Mouse (Mus musculus) left cerebral cortex, adult 2 months (tissue): ENCODE measurements around the gene Acot7. TPM values are rescaled to one million over a fixed set of nuclear protein-coding genes. Genes with fewer than 3 reads are reported as not detected.

ENCODE experiments used
- DNase-seq, 2 experiments: peaks; one replicate each; pipeline ENCODE4 v3.0.0; 2021 to 2022; ENCODE audit warnings: low spot score in 2 of 2, mixed read lengths in 1 of 2; ENCODE audit errors: extremely low spot score in 1 of 2
- H3K27ac ChIP-seq: fragments of 200-600 bp; 2 replicates; pipeline ENCODE4 v1.8.1; 2022
- H3K4me3 ChIP-seq: fragments of 200-600 bp; 2 replicates; pipeline ENCODE4 v1.8.1; 2022
- CTCF ChIP-seq: fragments of 200-600 bp; IDR thresholded peaks from 2 replicates; pipeline ENCODE4 v1.8.1; 2022; ENCODE audit warnings: antibody characterized with exemption, mild to moderate bottlenecking, moderate library complexity
- intact Hi-C: fragments of 180-260 bp; cut with DNase I; formaldehyde crosslinking; loops from one replicate; pipeline ENCODE4 v1.15.1; 2025
- total RNA-seq, 2 experiments: library from RNA; stranded (reverse); gene quantifications; 2 replicates each; pipeline ENCODE4 v1.2.3; 2021

The Acot7 gene
- total RNA-seq, 2 experiments from 2014 or later: 300 to 307 TPM

DNA sequence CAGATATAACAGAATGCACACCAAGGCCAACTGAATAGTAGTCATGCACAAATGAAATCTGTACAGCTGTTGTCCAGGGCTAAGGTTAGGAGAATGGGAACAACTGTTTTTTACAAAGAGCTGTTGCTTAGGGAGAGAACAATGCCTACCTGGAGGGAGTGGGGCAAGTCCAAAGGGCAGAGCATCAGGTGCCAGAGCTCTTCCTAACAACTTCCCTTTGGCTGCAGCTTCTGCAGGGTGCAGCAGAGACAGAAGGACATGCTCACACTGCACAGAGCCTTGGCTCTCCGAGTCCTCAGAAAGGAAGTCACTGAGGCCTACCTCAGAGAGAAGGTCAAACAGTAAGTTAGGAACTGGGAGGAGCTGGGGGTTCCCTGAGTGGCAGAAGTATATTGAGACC, 21.7 kb downstream of the Acot7 start:
- no peak for TF ChIP-seq CTCF
- no peak overlapping the region for H3K4me3 ChIP-seq
- DNase-seq: no peak
- intact Hi-C loops: no loop called here
- H3K27ac ChIP-seq: no peak overlapping the region

DNA sequence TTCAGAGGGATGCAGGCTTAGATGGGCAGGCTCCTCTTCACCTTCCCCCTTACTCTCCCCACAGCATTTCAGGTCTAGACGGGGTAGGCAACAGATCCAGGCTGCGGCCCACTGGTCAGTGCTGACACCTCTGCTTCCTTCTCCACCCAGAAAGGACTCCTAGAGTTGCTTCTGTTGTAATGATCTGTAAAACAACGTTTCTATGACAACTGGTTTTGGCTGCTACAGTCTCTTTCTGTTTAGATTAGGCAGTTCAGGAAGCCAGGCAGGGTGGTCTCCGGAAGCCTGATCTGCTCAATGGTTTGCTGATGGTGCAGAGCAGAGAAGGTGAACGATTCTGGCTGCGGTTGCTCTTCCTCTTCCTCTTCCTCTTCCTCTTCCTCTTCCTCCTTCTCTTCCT, 23.6 kb downstream of the Acot7 start:
- Histone ChIP-seq H3K4me3 (no peak overlapping the region), H3K27ac (peak overlapping the region; percentile 83)
- no peak for TF ChIP-seq CTCF
- intact Hi-C loops: no loop called here
- DNase-seq: no peak

DNA sequence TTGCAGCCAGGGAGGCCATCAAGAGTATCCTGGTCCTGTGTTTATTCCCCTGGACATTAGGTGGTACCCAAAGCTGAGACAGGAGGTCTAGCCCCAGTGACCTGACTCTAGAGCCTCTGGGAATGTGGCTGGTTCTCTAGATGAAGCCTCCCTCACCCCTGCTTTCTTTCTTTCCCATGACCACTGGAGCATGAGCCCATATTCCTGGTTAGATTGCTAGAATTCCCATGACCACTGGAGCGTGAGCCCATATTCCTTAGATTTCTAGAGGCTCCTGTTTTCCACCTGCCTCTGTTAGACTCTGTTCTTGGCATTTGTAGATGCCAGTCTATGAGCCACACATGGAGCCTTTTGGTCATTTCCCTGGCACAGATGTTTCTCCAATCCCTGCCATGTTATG, 24.5 kb downstream of the Acot7 start:
- Histone ChIP-seq H3K27ac (peak overlapping the region; percentile 83), H3K4me3 (no peak overlapping the region)
- no peak for TF ChIP-seq CTCF

DNA sequence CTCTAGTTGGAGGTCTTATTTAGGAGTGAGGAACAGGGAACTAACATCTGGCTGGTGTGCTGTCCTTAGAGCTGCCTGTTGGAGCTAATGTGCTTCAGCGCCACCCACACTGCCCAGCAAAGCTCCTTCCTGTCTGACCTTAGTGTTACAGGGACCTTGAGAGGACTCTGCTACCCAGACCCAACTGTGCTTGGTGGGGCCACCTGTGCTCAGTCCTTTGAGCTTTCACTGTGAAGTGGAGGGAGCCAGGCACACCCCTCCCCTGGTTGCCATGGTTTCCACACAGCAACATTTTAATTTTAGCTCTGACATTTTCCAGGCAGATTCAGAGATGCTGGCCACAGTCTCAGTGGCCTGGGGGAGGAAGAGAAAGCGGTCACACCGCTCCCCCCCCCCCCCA, 25.0 kb downstream of the Acot7 start:
- peak; percentile 59 to 60 for DNase-seq

More for the DNA sequence above, 24.5 kb downstream of the Acot7 start:
- DNase-seq: no peak
- intact Hi-C loops: no loop called here

DNA sequence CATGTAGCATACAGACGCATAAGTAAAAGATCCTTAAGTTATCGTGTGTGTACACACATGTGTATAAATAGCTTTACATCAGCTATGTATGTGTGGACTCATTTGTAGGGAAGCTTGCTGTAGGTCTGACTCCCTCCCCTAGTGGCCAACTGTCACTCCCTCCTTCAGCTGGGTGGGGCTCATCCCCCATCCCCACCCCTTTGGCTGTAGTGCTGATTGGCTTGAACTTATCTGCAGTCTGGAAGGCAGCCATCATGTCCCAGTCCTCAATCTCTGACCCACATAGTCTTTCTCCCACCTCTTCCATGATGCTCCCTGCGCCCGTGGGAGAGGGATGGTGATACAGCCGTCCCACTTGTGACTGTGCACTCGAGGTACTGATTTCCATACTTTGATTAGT, 26.7 kb downstream of the Acot7 start:
- peak; percentile 16; the same call in 1 of the 2 replicates for TF ChIP-seq CTCF
- intact Hi-C loops: no loop called here
- H3K27ac ChIP-seq: 0 out of 2 replicates have a peak overlapping the region, but pooled peaks have one; percentile 3
- no peak for DNase-seq
- no peak overlapping the region for H3K4me3 ChIP-seq

More for the DNA sequence above, 25.0 kb downstream of the Acot7 start:
- no peak for TF ChIP-seq CTCF
- Histone ChIP-seq H3K27ac (peak overlapping the region; percentile 83), H3K4me3 (no peak overlapping the region)
- intact Hi-C loops: no loop called here

DNA sequence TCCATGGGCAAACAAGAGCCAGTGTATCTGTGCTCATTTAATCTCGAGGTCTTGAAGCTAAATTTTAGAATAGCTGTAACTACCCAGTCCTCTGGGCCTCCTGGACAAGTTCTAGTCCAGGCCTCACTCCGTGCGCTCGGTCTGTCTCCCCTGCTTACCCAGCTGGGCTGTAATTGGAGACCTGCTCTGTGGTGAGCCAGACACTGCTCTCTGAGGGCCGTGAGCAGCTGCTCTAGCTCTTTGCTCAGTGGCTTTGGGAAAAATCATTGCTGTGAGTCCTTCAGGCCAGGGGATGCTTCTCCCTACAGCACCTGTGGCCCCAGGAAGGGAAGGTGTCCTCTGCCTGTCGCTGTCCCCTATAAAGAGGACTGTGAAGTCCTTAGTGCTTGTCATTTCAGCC, 28.3 kb downstream of the Acot7 start:
- no peak for TF ChIP-seq CTCF
- intact Hi-C loops: no loop called here
- no peak overlapping the region for H3K27ac ChIP-seq
- DNase-seq: no peak
- H3K4me3 ChIP-seq: no peak overlapping the region

DNA sequence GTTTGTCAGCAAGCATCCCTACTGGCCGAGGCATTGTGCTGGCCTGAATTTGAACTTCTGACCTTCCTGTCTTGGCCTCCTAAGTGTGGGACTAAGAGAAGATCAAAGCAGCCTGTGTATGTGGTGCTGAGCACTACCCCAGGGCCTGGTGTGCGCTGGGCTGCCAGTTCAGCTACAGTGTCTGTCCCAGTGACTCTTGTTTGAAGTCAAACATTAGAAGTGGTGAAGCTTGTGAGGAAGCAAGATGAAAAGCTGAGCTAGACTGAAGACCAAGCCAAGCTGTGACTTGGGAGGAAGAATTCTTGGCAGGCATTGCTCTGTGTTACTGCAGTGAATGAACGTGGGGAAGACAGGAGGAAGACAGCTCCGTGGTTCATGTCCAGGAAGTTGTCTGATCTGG, 31.7 kb downstream of the Acot7 start:
- no peak overlapping the region for H3K4me3 ChIP-seq
- TF ChIP-seq CTCF: no peak
- intact Hi-C loops: no loop called here

DNA sequence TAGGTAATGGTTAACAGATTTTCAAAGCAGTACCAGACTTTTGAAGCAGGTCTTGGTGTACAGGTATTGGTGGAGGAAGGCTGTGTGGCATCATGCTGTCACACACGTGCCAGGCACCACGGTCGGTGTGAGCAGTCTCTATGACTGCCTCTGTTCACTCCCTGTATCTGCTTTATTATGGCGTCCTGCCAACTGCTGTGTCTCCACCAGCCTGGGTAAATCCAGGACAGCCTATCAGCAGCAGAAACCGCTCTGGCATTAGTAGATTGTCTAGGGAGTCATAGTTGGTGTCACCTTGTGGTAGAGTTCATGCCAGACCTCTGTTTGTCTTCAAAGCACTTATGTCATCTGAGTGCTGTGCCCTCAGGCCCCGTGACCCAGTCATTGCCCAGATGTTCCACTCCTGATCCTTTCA, 34.2 kb downstream of the Acot7 start:
- TF ChIP-seq CTCF: no peak
- intact Hi-C loops: loop anchor here (2.0 kb wide), 1 partner anchor 33 kb away; the partner anchor contains the start of gene Acot7
- H3K27ac ChIP-seq: peak overlapping the region; percentile 61; the same call in 1 of the 2 replicates
- no peak overlapping the region for H3K4me3 ChIP-seq
- no peak for DNase-seq

More for the DNA sequence above, 31.7 kb downstream of the Acot7 start:
- no peak overlapping the region for H3K27ac ChIP-seq
- DNase-seq: no peak

DNA sequence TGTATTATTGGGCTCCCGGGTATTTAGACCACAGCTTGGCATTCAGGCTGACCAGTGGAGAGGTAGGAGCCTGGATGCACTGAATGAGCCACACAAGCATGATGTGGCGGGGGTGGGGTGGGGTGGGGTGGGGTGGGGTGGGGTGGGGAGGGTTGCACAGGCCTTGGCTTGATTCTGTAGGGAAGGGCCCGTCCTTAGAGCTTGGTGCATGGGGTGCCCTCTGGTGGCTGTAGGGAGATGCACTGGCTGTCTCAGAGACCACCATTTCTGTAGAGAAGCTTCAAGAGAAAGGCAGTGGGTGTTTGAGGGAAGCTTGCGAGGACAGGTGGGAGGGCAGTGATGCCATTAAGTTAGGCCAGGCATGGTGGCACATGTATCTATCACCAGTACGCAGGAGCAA, 34.6 kb downstream of the Acot7 start:
- intact Hi-C loops: loop anchor here (2.0 kb wide), 1 partner anchor 34 kb away; the partner anchor contains the start of gene Acot7
- peak; percentile 66 for TF ChIP-seq CTCF

DNA sequence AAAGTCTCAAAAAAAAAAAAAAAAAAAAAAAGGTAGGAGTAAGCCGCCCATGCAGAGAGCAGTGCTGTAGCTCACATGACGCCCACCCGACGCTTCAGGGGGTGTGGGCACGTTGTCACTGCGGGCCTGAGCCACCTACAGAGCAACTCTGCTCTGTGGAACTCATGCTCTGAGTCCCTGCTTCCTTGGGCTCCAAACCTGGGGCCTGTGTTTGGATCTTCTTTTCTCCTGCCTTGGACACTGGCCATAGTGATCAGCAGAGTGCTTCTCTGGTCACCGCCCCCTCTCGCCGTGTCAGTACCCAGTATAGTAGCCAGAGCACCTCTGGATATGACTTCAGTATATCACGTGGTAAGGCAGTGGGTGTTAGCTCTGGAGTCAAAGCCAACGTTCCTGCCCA, 35.0 kb downstream of the Acot7 start:
- Histone ChIP-seq H3K27ac (peak overlapping the region; percentile 9), H3K4me3 (no peak overlapping the region)
- intact Hi-C loops: loop anchor here (2.0 kb wide), 1 partner anchor 34 kb away; the partner anchor contains the start of gene Acot7
- no peak for TF ChIP-seq CTCF
- no peak for DNase-seq

More for the DNA sequence above, 34.6 kb downstream of the Acot7 start:
- peak overlapping the region; percentile 61; the same call in 1 of the 2 replicates for H3K27ac ChIP-seq
- H3K4me3 ChIP-seq: no peak overlapping the region
- peak; percentile 60 to 67 for DNase-seq

DNA sequence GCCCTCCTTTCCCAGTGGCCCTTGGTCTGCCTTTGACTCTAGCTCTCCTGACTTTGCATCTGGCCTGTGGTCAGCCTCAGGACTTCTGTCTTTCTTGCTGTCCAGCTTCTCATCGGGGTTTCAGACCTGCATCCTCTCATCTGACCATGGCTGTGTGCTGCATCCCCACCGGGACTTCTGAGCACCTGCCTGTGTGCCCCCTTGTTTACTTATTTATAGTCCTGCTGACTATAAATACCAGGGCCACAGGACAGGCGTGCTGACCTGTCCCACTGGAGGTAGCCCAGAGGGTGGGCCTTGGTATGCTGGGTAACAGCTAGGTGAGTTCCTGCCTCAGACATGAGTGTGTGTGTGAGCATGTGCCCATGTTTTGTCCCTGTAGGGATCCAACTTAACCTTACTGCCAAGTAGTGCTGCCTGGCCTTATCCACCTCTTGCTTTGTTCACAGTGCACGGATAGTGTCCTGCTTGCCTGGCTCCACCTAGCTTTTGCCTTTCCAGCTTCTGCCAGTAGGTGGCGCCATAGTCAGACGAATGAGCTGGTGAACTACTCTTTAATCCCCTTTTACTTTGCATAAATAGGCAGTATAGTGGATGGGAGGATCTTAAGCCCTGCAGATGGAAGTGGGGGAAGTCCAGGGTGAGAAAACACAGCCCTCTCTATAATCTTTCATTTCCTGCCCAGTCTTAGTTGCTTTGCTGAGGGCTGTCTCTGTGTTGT, 36.0 kb downstream of the Acot7 start:
- peak; percentile 98 for TF ChIP-seq CTCF
- DNase-seq: peak; percentile 87 to 97
- Histone ChIP-seq H3K4me3 (no peak overlapping the region), H3K27ac (peak overlapping the region; percentile 9; the same call in 1 of the 2 replicates)
- intact Hi-C loops: loop anchor here (1.0 to 2.0 kb wide), 2 partner anchors 35 to 70 kb away; partner anchors contain the start of gene Acot7

DNA sequence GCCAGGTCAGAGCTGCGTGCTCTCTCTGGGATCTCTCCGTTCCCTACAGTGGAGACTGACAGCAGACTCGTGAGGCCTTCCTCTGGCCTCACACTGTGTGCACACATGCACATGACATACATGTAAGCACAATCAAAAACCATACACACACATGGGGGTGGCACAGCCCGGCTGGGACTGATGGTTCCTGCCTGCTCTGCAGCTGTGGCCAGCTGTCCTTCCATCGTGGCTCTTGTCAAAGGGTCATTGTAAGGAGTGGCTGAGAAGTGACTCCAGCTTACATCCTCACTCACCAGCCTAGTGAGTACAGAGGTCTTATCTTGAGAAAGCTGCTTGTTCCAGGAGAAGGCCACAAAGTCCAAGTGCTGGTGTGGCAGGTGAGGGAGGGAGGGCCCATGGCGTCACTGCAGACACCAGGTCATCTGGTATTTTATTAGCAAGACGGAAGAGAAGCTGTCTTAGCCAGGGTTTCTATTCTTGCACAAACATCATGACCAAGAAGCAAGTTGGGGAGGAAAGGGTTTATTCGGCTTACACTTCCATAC, 37.0 kb downstream of the Acot7 start:
- no peak for DNase-seq
- intact Hi-C loops: loop anchor here (1.0 kb wide), 1 partner anchor 69 kb away; no protein-coding TSS in a partner anchor
- Histone ChIP-seq H3K4me3 (no peak overlapping the region), H3K27ac (no peak overlapping the region)
- TF ChIP-seq CTCF: no peak
